Mouse (Mus musculus) CD4-positive, CD25-positive, alpha-beta regulatory T cell, adult 2 months (primary cell): ENCODE data around the gene Nuf2.
A peak's percentile ranks its signal among the peaks of the same experiment; 100 is the strongest.

ENCODE experiments used
- DNase-seq: peaks from one replicate; pipeline ENCODE4 v3.0.0-alpha.2; 2012; ENCODE audit warnings: low read depth, low spot score

The Nuf2 gene

GRCm38 (mm10) chr1:169471185-169471584 lies 60.1 kb downstream of the Nuf2 start:
- DNase-seq = no peak

GRCm38 (mm10) chr1:169467791-169468190 lies 63.5 kb downstream of the Nuf2 start:
- no peak for DNase-seq

- no peak for DNase-seq
Observed at GRCm38 (mm10) chr1:169462386-169463115, 68.7 kb downstream of the Nuf2 start.

- peak; percentile 3 for DNase-seq
Observed at GRCm38 (mm10) chr1:169459071-169459782, 72.0 kb downstream of the Nuf2 start.
